Mouse (Mus musculus) embryonic stem cell, embryonic (primary cell): ENCODE data around the gene Map3k13.

ENCODE experiments used
- CTCF ChIA-PET, 4 experiments: fragments of 300-600 bp in 2 of 4; fragments of 350-600 bp in 2 of 4; sonication (Branson Sonifier 250); formaldehyde crosslinking; loops; one replicate each; lab custom pipeline; 2022; ENCODE audit warnings: inconsistent platforms in 2 of 4; lab: Charles Lee
- POLR2A ChIA-PET, 4 experiments: fragments of 300-600 bp in 2 of 4; fragments of 350-600 bp in 2 of 4; sonication (Branson Sonifier 250); formaldehyde crosslinking; loops; one replicate each; lab custom pipeline; 2022; ENCODE audit warnings: antibody characterized with exemption in 4 of 4, inconsistent platforms in 1 of 4; lab: Charles Lee

The Map3k13 gene

GRCm38 (mm10) chr16:21857126-21857644 lies 63.0 kb downstream of the Map3k13 start:
- ChIA-PET POLR2A (interaction anchor here in 2 of 4 experiments (0.7 to 1.3 kb wide), 4 partner anchors 9 to 126 kb away, joined by 3 to 6 read pairs (median 3); no protein-coding TSS in a partner anchor), CTCF (interaction anchor here in 1 of 4 experiments (0.5 kb wide), 1 partner anchor 220 kb away, joined by 3 read pairs; no protein-coding TSS in a partner anchor)

- POLR2A ChIA-PET: interaction anchor here in 1 of 4 experiments (0.7 kb wide), 2 partner anchors 19 to 70 kb away, joined by 3 read pairs; no protein-coding TSS in a partner anchor
- CTCF ChIA-PET: no interaction called here
Observed at GRCm38 (mm10) chr16:21858163-21858562, 64.0 kb downstream of the Map3k13 start.

- CTCF ChIA-PET: interaction anchor here in 1 of 4 experiments (1.0 kb wide), 1 partner anchor 9 kb away, joined by 3 read pairs; no protein-coding TSS in a partner anchor
- POLR2A ChIA-PET: interaction anchor here in 1 of 4 experiments (0.7 kb wide), 1 partner anchor 69 kb away, joined by 3 read pairs; no protein-coding TSS in a partner anchor
Observed at GRCm38 (mm10) chr16:21858882-21859281, 64.7 kb downstream of the Map3k13 start.

- CTCF ChIA-PET: interaction anchor here in 1 of 4 experiments (0.5 kb wide), 1 partner anchor 54 kb away, joined by 6 read pairs; no protein-coding TSS in a partner anchor
- POLR2A ChIA-PET: no interaction called here
Observed at GRCm38 (mm10) chr16:21862448-21862847, 68.3 kb downstream of the Map3k13 start.

- CTCF ChIA-PET: no interaction called here
- POLR2A ChIA-PET: no interaction called here
Observed at GRCm38 (mm10) chr16:21865250-21865982, 71.3 kb downstream of the Map3k13 start.

GRCm38 (mm10) chr16:21865983-21866575 lies 71.9 kb downstream of the Map3k13 start:
- CTCF ChIA-PET: no interaction called here
- POLR2A ChIA-PET: no interaction called here

- ChIA-PET POLR2A (no interaction called here), CTCF (interaction anchor here in 1 of 4 experiments (0.6 to 1.2 kb wide), 3 partner anchors 8 to 247 kb away, joined by 3 to 6 read pairs (median 3); no protein-coding TSS in a partner anchor)
Observed at GRCm38 (mm10) chr16:21867727-21868126, 73.6 kb downstream of the Map3k13 start.

GRCm38 (mm10) chr16:21868651-21869050 lies 74.5 kb downstream of the Map3k13 start:
- ChIA-PET POLR2A (interaction anchor here in 2 of 4 experiments (1.6 kb wide), 2 partner anchors 12 to 62 kb away, joined by 3 read pairs; no protein-coding TSS in a partner anchor), CTCF (interaction anchor here in 1 of 4 experiments (1.2 kb wide), 1 partner anchor 9 kb away, joined by 3 read pairs; no protein-coding TSS in a partner anchor)

GRCm38 (mm10) chr16:21869879-21870278 lies 75.7 kb downstream of the Map3k13 start:
- CTCF ChIA-PET: interaction anchor here in 1 of 4 experiments (0.6 kb wide), 2 partner anchors 103 to 331 kb away, joined by 3 to 4 read pairs; no protein-coding TSS in a partner anchor
- POLR2A ChIA-PET: interaction anchor here in 2 of 4 experiments (1.6 kb wide), 2 partner anchors 13 to 63 kb away, joined by 3 read pairs; no protein-coding TSS in a partner anchor

GRCm38 (mm10) chr16:21877735-21878134 lies 83.6 kb downstream of the Map3k13 start:
- ChIA-PET CTCF (no interaction called here), POLR2A (interaction anchor here in 2 of 4 experiments (0.7 to 1.5 kb wide), 2 partner anchors 56 to 82 kb away, joined by 3 read pairs; no protein-coding TSS in a partner anchor)

- CTCF ChIA-PET: no interaction called here
Observed at GRCm38 (mm10) chr16:21878834-21879233, 84.7 kb downstream of the Map3k13 start.

GRCm38 (mm10) chr16:21881181-21881580 lies 87.0 kb downstream of the Map3k13 start:
- POLR2A ChIA-PET: interaction anchor here in 2 of 4 experiments (1.1 to 1.3 kb wide), 2 partner anchors 103 kb away, joined by 3 read pairs; no protein-coding TSS in a partner anchor
- CTCF ChIA-PET: interaction anchor here in 1 of 4 experiments (0.6 kb wide), 1 partner anchor 25 kb away, joined by 4 read pairs; no protein-coding TSS in a partner anchor

More at GRCm38 (mm10) chr16:21878834-21879233, 84.7 kb downstream of the Map3k13 start:
- POLR2A ChIA-PET: interaction anchor here in 2 of 4 experiments (0.6 to 1.5 kb wide), 2 partner anchors 59 to 81 kb away, joined by 3 to 5 read pairs; no protein-coding TSS in a partner anchor

GRCm38 (mm10) chr16:21881582-21882259 lies 87.6 kb downstream of the Map3k13 start:
- POLR2A ChIA-PET: interaction anchor here in 2 of 4 experiments (1.1 to 1.3 kb wide), 2 partner anchors 102 kb away, joined by 3 read pairs; no protein-coding TSS in a partner anchor
- CTCF ChIA-PET: no interaction called here

GRCm38 (mm10) chr16:21887601-21888000 lies 93.5 kb downstream of the Map3k13 start:
- ChIA-PET POLR2A (interaction anchor here in 1 of 4 experiments (0.6 kb wide), 1 partner anchor 16 kb away, joined by 3 read pairs; no protein-coding TSS in a partner anchor), CTCF (interaction anchor here in 3 of 4 experiments (0.7 kb wide), 3 partner anchors 9 to 55 kb away, joined by 3 to 7 read pairs (median 6); no protein-coding TSS in a partner anchor)

- POLR2A ChIA-PET: interaction anchor here in 1 of 4 experiments (0.7 kb wide), 1 partner anchor 94 kb away, joined by 3 read pairs; no protein-coding TSS in a partner anchor
Observed at GRCm38 (mm10) chr16:21893890-21894289, 99.7 kb downstream of the Map3k13 start.

GRCm38 (mm10) chr16:21901286-21901685 lies 107.1 kb downstream of the Map3k13 start:
- ChIA-PET CTCF (no interaction called here), POLR2A (no interaction called here)

More at GRCm38 (mm10) chr16:21893890-21894289, 99.7 kb downstream of the Map3k13 start:
- CTCF ChIA-PET: no interaction called here

- ChIA-PET CTCF (no interaction called here), POLR2A (interaction anchor here in 3 of 4 experiments (0.5 to 3.0 kb wide), 6 partner anchors 21 to 203 kb away, joined by 3 to 13 read pairs (median 4); partner anchors contain the start of gene Tmem41a (in 1 of the 3))
Observed at GRCm38 (mm10) chr16:21904636-21905035, 110.5 kb downstream of the Map3k13 start.
